Mouse (Mus musculus) ES-E14 (cell line): ENCODE measurements around the gene Os9. TPM values are rescaled to one million over a fixed set of nuclear protein-coding genes. Genes with fewer than 3 reads are reported as not detected.
"Not testable (repeated sequence)": the region's sequence is repeated elsewhere in the genome, so short reads cannot be mapped to it uniquely, and the experiment has no call there.

ENCODE experiments used
- DNase-seq: peaks from one replicate; pipeline ENCODE4 v3.0.0-alpha.2; 2013; ENCODE audit warnings: low read depth, low spot score
- H3K27ac ChIP-seq: 2 replicates; pipeline ENCODE4 v1.5.1; 2012; ENCODE audit warnings: low read depth, mild to moderate bottlenecking, low read length, moderate library complexity, mixed read lengths; ENCODE audit not compliant: poor library complexity, insufficient read depth, severe bottlenecking
- H3K36me3 ChIP-seq: 2 replicates; pipeline ENCODE4 v1.6.1; 2012; ENCODE audit warnings: mild to moderate bottlenecking, low read length, moderate library complexity, mixed read lengths; ENCODE audit not compliant: control insufficient read depth, poor library complexity, insufficient read depth, severe bottlenecking
- H3K4me1 ChIP-seq, 2 experiments: fragments of 150-350 bp in 1 of 2; sonication (generic) in 1 of 2; 2 replicates each; pipeline ENCODE4 v1.6.1; 2012; ENCODE audit warnings: low read length in 2 of 2, mild to moderate bottlenecking in 1 of 2, mixed read lengths in 1 of 2; ENCODE audit not compliant: control insufficient read depth in 2 of 2, insufficient read depth in 2 of 2, poor library complexity in 1 of 2
- H3K4me3 ChIP-seq, 2 experiments: fragments of 150-350 bp in 1 of 2; sonication (generic) in 1 of 2; 2 replicates each; pipeline ENCODE4 v1.5.1; 2012; ENCODE audit warnings: low read length in 2 of 2, low read depth in 1 of 2, mild to moderate bottlenecking in 1 of 2, mixed read lengths in 1 of 2; ENCODE audit not compliant: insufficient read depth in 1 of 2, poor library complexity in 1 of 2, severe bottlenecking in 1 of 2
- H3K9ac ChIP-seq: 2 replicates; pipeline ENCODE4 v1.6.1; 2012; ENCODE audit warnings: low read depth, mild to moderate bottlenecking, low read length, mixed read lengths; ENCODE audit not compliant: poor library complexity, insufficient read depth, severe bottlenecking
- H3K9me3 ChIP-seq: fragments of 150-350 bp; sonication (generic); 2 replicates; pipeline ENCODE4 v1.6.1; 2012; ENCODE audit warnings: low read depth, mild to moderate bottlenecking, low read length; ENCODE audit not compliant: control insufficient read depth, insufficient read depth
- CHD2 ChIP-seq: IDR thresholded peaks from 2 replicates; pipeline ENCODE4 v1.6.1; 2014; ENCODE audit warnings: mild to moderate bottlenecking, low read depth, low read length, inconsistent platforms
- HCFC1 ChIP-seq: IDR thresholded peaks from 2 replicates; pipeline ENCODE4 v1.6.1; 2012; ENCODE audit warnings: low read length, inconsistent platforms, borderline replicate concordance; ENCODE audit not compliant: insufficient read depth
- MAFK ChIP-seq: IDR thresholded peaks from 2 replicates; pipeline ENCODE4 v1.6.1; 2014; ENCODE audit warnings: mild to moderate bottlenecking, low read depth, low read length, inconsistent platforms; ENCODE audit not compliant: insufficient read depth
- ZC3H11A ChIP-seq: IDR thresholded peaks from 2 replicates; pipeline ENCODE4 v1.6.1; 2012; ENCODE audit warnings: low read depth, mild to moderate bottlenecking, inconsistent platforms, low read length, borderline replicate concordance
- ZNF384 ChIP-seq: IDR thresholded peaks from 2 replicates; pipeline ENCODE4 v1.6.1; 2012; ENCODE audit warnings: low read depth, low read length, inconsistent platforms
- in situ Hi-C, 2 experiments: fragments of 600-800 bp; cut with MboI; formaldehyde crosslinking; loops; one replicate each; pipeline ENCODE4 v1.15.1; 2025; ENCODE audit warnings: low sequenced_read_pairs in 2 of 2, inconsistent platforms in 1 of 2; ENCODE audit not compliant: unreplicated experiment in 2 of 2
- total RNA-seq: library from RNA; depleted of rRNA; stranded (reverse); fragments of 300-350 nt; gene quantifications from 2 replicates; pipeline ENCODE4 v1.2.3, GENCODE M21; 2012

Os9 gene
- total RNA-seq, 1 experiment: 29.4 TPM

- H3K4me3 ChIP-seq: no peak overlapping the region
- in situ Hi-C loops: no loop called here
Observed at GRCm38 (mm10) chr10:127156511-127156910, 35.6 kb upstream of the Os9 start.

DNA sequence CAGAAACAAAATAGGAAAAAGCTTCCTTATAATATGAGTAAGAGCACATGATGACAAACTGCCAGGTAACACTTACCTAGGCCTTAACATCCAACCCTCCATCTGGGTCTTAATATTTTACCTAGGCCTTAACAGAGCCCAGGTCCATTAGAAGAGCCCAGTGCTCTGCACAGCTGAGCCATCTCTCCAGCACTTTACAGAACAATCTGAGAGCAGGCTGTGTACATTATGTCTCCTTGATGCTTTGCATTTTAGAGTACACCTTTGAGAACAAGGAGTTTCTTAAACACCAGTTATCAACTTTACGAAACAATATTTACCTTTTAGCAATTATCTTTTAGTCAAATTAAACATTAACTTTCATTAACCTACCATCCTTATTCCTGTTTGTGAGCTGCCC is 35.2 kb upstream of the Os9 start:
- in situ Hi-C loops: no loop called here
- no peak for DNase-seq
- H3K27ac ChIP-seq: no peak overlapping the region

More at GRCm38 (mm10) chr10:127156511-127156910, 35.6 kb upstream of the Os9 start:
- H3K4me1 ChIP-seq: no peaks in the 10 kb centered on the region
- no peak overlapping the region for H3K9ac ChIP-seq
- no peak overlapping the region for H3K27ac ChIP-seq
- DNase-seq: no peak
- H3K36me3 ChIP-seq: no peaks in the 10 kb centered on the region
- TF ChIP-seq ZC3H11A (no peak), CHD2 (no peak), ZNF384 (no peak), HCFC1 (no peak), MAFK (no peak)
- H3K9me3 ChIP-seq: no peaks in the 10 kb centered on the region

GRCm38 (mm10) chr10:127154652-127155051 is 33.7 kb upstream of the Os9 start:
- no peak for DNase-seq
- H3K27ac ChIP-seq: no peak overlapping the region
- no peak overlapping the region for H3K4me3 ChIP-seq
- no peaks in the 10 kb centered on the region for H3K9me3 ChIP-seq
- TF ChIP-seq HCFC1 (no peak), ZNF384 (no peak)
- H3K9ac ChIP-seq: no peak overlapping the region
- no peaks in the 10 kb centered on the region for H3K36me3 ChIP-seq
- in situ Hi-C loops: no loop called here
- H3K4me1 ChIP-seq: no peaks in the 10 kb centered on the region

More for the DNA sequence above, 35.2 kb upstream of the Os9 start:
- no peak overlapping the region for H3K9ac ChIP-seq
- no peak for TF ChIP-seq ZC3H11A
- TF ChIP-seq MAFK: no peak
- no peak for TF ChIP-seq ZNF384
- TF ChIP-seq CHD2: no peak
- no peak for TF ChIP-seq HCFC1
- no peaks in the 10 kb centered on the region for H3K4me1 ChIP-seq
- no peaks in the 10 kb centered on the region for H3K36me3 ChIP-seq
- no peak overlapping the region for H3K4me3 ChIP-seq
- no peaks in the 10 kb centered on the region for H3K9me3 ChIP-seq

DNA sequence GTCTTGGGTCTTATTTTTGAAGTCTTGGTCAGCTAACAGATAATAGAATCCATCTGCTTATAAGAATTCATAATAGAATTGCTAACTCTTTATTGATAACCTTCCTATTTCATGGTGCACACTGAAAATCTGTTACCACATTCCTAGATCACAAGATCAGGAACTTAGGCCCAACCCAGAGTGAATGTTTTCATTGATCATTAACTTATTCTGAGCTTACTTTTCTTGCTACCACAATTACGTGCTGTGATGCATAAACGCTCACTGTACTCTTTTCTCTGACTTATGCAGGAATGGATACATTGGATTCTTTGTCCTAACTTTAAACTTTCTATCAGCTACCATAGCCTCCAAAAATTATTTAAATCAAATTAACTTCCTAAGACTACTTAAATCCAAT is 33.3 kb upstream of the Os9 start:
- no peaks in the 10 kb centered on the region for H3K36me3 ChIP-seq
- TF ChIP-seq CHD2 (no peak), ZNF384 (no peak), HCFC1 (no peak), MAFK (no peak), ZC3H11A (no peak)
- H3K9ac ChIP-seq: no peak overlapping the region
- no peaks in the 10 kb centered on the region for H3K9me3 ChIP-seq
- no peaks in the 10 kb centered on the region for H3K4me1 ChIP-seq
- in situ Hi-C loops: no loop called here
- H3K27ac ChIP-seq: no peak overlapping the region
- no peak overlapping the region for H3K4me3 ChIP-seq
- no peak for DNase-seq

DNA sequence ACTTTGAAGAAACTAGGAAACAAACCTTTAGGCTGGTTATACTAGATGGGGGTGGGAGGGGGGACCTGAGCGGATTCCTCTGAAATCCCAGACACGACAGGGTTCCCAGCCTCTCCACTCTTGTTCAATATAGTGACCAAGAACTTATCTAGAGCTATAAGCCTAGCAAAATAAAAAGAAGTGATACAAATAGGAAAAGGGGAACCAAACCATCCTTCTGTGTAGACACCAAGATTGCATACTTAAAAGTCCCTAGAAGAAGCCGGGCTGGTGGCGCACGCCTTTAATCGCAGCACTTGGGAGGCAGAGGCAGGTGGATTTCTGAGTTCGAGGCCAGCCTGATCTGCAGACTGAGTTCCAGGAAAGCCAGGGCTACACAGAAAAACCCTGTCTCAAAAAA is 32.4 kb upstream of the Os9 start:
- no peaks in the 10 kb centered on the region for H3K9me3 ChIP-seq
- no peak overlapping the region for H3K9ac ChIP-seq
- no peaks in the 10 kb centered on the region for H3K4me1 ChIP-seq
- no peak for DNase-seq
- no peaks in the 10 kb centered on the region for H3K36me3 ChIP-seq
- H3K27ac ChIP-seq: no peak overlapping the region
- in situ Hi-C loops: no loop called here
- no peak for TF ChIP-seq HCFC1
- no peak for TF ChIP-seq ZNF384
- no peak for TF ChIP-seq CHD2
- TF ChIP-seq MAFK: no peak
- TF ChIP-seq ZC3H11A: no peak
- no peak overlapping the region for H3K4me3 ChIP-seq

- H3K4me3 ChIP-seq, H3K4me1 ChIP-seq, H3K9ac ChIP-seq, H3K36me3 ChIP-seq, H3K27ac ChIP-seq, DNase-seq, H3K9me3 ChIP-seq, in situ Hi-C loops: not testable (repeated sequence)
Observed at GRCm38 (mm10) chr10:127152556-127152955, 31.6 kb upstream of the Os9 start.

- H3K4me3 ChIP-seq, H3K36me3 ChIP-seq, H3K9me3 ChIP-seq, H3K9ac ChIP-seq, DNase-seq, H3K27ac ChIP-seq, H3K4me1 ChIP-seq, in situ Hi-C loops: not testable (repeated sequence)
Observed at GRCm38 (mm10) chr10:127151233-127151632, 30.3 kb upstream of the Os9 start.
